Mouse (Mus musculus) erythroblast, embryonic 14.5 days (primary cell): ENCODE measurements around the gene Tenm4. TPM values are rescaled to one million over a fixed set of nuclear protein-coding genes. Genes with fewer than 3 reads are reported as not detected.

Source experiments
- H3K27me3 ChIP-seq: 2 replicates; pipeline ENCODE4 v1.6.1; 2012; ENCODE audit warnings: inconsistent platforms; ENCODE audit not compliant: control insufficient read depth
- H3K36me3 ChIP-seq: 2 replicates; pipeline ENCODE4 v1.6.1; 2012; ENCODE audit warnings: mild to moderate bottlenecking, inconsistent platforms; ENCODE audit not compliant: control insufficient read depth
- H3K4me1 ChIP-seq: 2 replicates; pipeline ENCODE4 v1.6.1; 2012; ENCODE audit warnings: inconsistent platforms; ENCODE audit not compliant: control insufficient read depth
- H3K4me3 ChIP-seq: replicated peaks from 2 replicates; pipeline ENCODE3; 2012; ENCODE audit warnings: moderate library complexity, mild to moderate bottlenecking, inconsistent platforms
- H3K9me3 ChIP-seq: 2 replicates; pipeline ENCODE4 v1.6.1; 2012; ENCODE audit warnings: low read length, inconsistent platforms, mixed read lengths; ENCODE audit not compliant: control insufficient read depth
- GATA1 ChIP-seq: IDR thresholded peaks from 2 replicates; pipeline ENCODE4 v1.6.1; 2012; ENCODE audit warnings: low read length, inconsistent platforms, mixed read lengths
- TAL1 ChIP-seq: IDR thresholded peaks from 3 replicates; pipeline ENCODE4 v1.6.1; 2012; ENCODE audit warnings: low read length, inconsistent platforms, mixed read lengths
- polyA plus RNA-seq: library from polyadenylated mRNA; stranded (reverse); fragments of >175 nt; gene quantifications from 2 replicates; pipeline ENCODE4 v1.2.3, GENCODE M21; 2012

The Tenm4 gene
- polyA plus RNA-seq, 1 experiment = not detected

- H3K4me1 ChIP-seq = no peaks in the 10 kb centered on the region
- H3K27me3 ChIP-seq = no peaks in the 10 kb centered on the region
- TF ChIP-seq TAL1 (no peak), GATA1 (no peak)
- H3K9me3 ChIP-seq = no peaks in the 10 kb centered on the region
- no peaks in the 10 kb centered on the region for H3K36me3 ChIP-seq
- H3K4me3 ChIP-seq = no peak overlapping the region
Measured at GRCm38 (mm10) chr7:96417251-96418004, 246.4 kb downstream of the Tenm4 start.

GRCm38 (mm10) chr7:96418146-96418545 is 247.1 kb downstream of the Tenm4 start:
- Histone ChIP-seq H3K36me3 (no peaks in the 10 kb centered on the region), H3K9me3 (no peaks in the 10 kb centered on the region), H3K4me1 (no peaks in the 10 kb centered on the region), H3K4me3 (no peak overlapping the region), H3K27me3 (no peaks in the 10 kb centered on the region)
- TF ChIP-seq GATA1 (no peak), TAL1 (no peak)

GRCm38 (mm10) chr7:96420045-96420444 is 249.0 kb downstream of the Tenm4 start:
- Histone ChIP-seq H3K4me3 (no peak overlapping the region), H3K36me3 (no peaks in the 10 kb centered on the region), H3K4me1 (no peaks in the 10 kb centered on the region), H3K9me3 (no peaks in the 10 kb centered on the region), H3K27me3 (no peaks in the 10 kb centered on the region)
- TF ChIP-seq GATA1 = no peak
- no peak for TF ChIP-seq TAL1

- H3K27me3 ChIP-seq = no peaks in the 10 kb centered on the region
- no peak for TF ChIP-seq GATA1
- no peak for TF ChIP-seq TAL1
- H3K36me3 ChIP-seq = no peaks in the 10 kb centered on the region
- no peaks in the 10 kb centered on the region for H3K9me3 ChIP-seq
- H3K4me3 ChIP-seq = no peak overlapping the region
- no peaks in the 10 kb centered on the region for H3K4me1 ChIP-seq
Measured at GRCm38 (mm10) chr7:96420926-96421605, 250.0 kb downstream of the Tenm4 start.

GRCm38 (mm10) chr7:96426954-96427353 is 255.9 kb downstream of the Tenm4 start:
- TF ChIP-seq GATA1 (no peak), TAL1 (no peak)
- Histone ChIP-seq H3K9me3 (no peaks in the 10 kb centered on the region), H3K27me3 (no peaks in the 10 kb centered on the region), H3K4me3 (no peak overlapping the region), H3K36me3 (no peaks in the 10 kb centered on the region), H3K4me1 (no peaks in the 10 kb centered on the region)

GRCm38 (mm10) chr7:96433307-96433706 is 262.3 kb downstream of the Tenm4 start:
- Histone ChIP-seq H3K9me3 (peaks cover 4% of the 10 kb centered on the region), H3K4me3 (no peak overlapping the region), H3K36me3 (no peaks in the 10 kb centered on the region), H3K27me3 (no peaks in the 10 kb centered on the region), H3K4me1 (no peaks in the 10 kb centered on the region)
- TF ChIP-seq GATA1 (no peak), TAL1 (no peak)

GRCm38 (mm10) chr7:96438392-96438791 is 267.3 kb downstream of the Tenm4 start:
- Histone ChIP-seq H3K4me1 (no peaks in the 10 kb centered on the region), H3K4me3 (no peak overlapping the region), H3K27me3 (no peaks in the 10 kb centered on the region), H3K9me3 (peaks cover 4% of the 10 kb centered on the region), H3K36me3 (no peaks in the 10 kb centered on the region)
- TF ChIP-seq GATA1 = no peak
- TF ChIP-seq TAL1 = no peak

- peaks cover 4% of the 10 kb centered on the region for H3K9me3 ChIP-seq
- no peaks in the 10 kb centered on the region for H3K27me3 ChIP-seq
- H3K4me3 ChIP-seq = no peak overlapping the region
- TF ChIP-seq GATA1 = no peak
- no peak for TF ChIP-seq TAL1
- no peaks in the 10 kb centered on the region for H3K4me1 ChIP-seq
- H3K36me3 ChIP-seq = no peaks in the 10 kb centered on the region
Measured at GRCm38 (mm10) chr7:96440161-96440707, 269.2 kb downstream of the Tenm4 start.

- TF ChIP-seq TAL1 (no peak), GATA1 (no peak)
- Histone ChIP-seq H3K9me3 (no peaks in the 10 kb centered on the region), H3K36me3 (no peaks in the 10 kb centered on the region), H3K4me1 (no peaks in the 10 kb centered on the region), H3K4me3 (no peak overlapping the region), H3K27me3 (no peaks in the 10 kb centered on the region)
Measured at GRCm38 (mm10) chr7:96445771-96446170, 274.7 kb downstream of the Tenm4 start.
